Mouse (Mus musculus) G1E (cell line): ENCODE results near the gene Bend4.

Experiments used
- CTCF ChIP-seq: IDR thresholded peaks from 2 replicates; pipeline ENCODE4 v1.5.1; 2012; ENCODE audit warnings: low read depth, low read length, inconsistent platforms, mixed read lengths
- GATA1 ChIP-seq: IDR thresholded peaks from 2 replicates; pipeline ENCODE4 v1.6.1; 2012; ENCODE audit warnings: borderline replicate concordance, low read length, inconsistent platforms, mixed read lengths
- POLR2AphosphoS5 ChIP-seq: IDR thresholded peaks from 2 replicates; pipeline ENCODE4 v1.6.1; 2012; ENCODE audit warnings: low read depth, low read length, inconsistent platforms; ENCODE audit not compliant: insufficient replicate concordance
- TAL1 ChIP-seq: conservative IDR thresholded peaks from 2 replicates; pipeline ENCODE4 v1.6.1; 2012; ENCODE audit warnings: low read depth, low read length, inconsistent platforms, mixed read lengths

- TF ChIP-seq GATA1 = no peak
- no peak for TF ChIP-seq POLR2AphosphoS5
- no peak for TF ChIP-seq CTCF
- no peak for TF ChIP-seq TAL1
Observed at GRCm38 (mm10) chr5:67449957-67450630, 22.0 kb upstream of the Bend4 start.
